Mouse (Mus musculus) olfactory bulb, adult 2 months (tissue): ENCODE data around the gene Pkdcc. TPM values are rescaled to one million over a fixed set of nuclear protein-coding genes. Genes with fewer than 3 reads are reported as not detected.

Source experiments
- H3K27ac ChIP-seq: fragments of 200-500 bp; 2 replicates; pipeline ENCODE4 v1.5.1; 2012; ENCODE audit warnings: low read depth, low read length; ENCODE audit not compliant: insufficient read depth
- H3K4me1 ChIP-seq: fragments of 200-500 bp; 2 replicates; pipeline ENCODE4 v1.6.1; 2012; ENCODE audit warnings: low read length; ENCODE audit not compliant: control insufficient read depth, insufficient read depth
- H3K4me3 ChIP-seq: fragments of 200-500 bp; 2 replicates; pipeline ENCODE4 v1.5.1; 2012; ENCODE audit warnings: mild to moderate bottlenecking, low read depth, low read length, moderate library complexity; ENCODE audit not compliant: insufficient read depth
- CTCF ChIP-seq: fragments of 200-500 bp; IDR thresholded peaks from 2 replicates; pipeline ENCODE4 v1.5.1; 2012; ENCODE audit warnings: low read depth, mild to moderate bottlenecking, low read length, moderate library complexity; ENCODE audit not compliant: insufficient read depth
- POLR2A ChIP-seq: fragments of 200-500 bp; IDR thresholded peaks from 2 replicates; pipeline ENCODE4 v1.6.1; 2012; ENCODE audit warnings: mild to moderate bottlenecking, low read depth, low read length, moderate library complexity; ENCODE audit not compliant: insufficient read depth
- WGBS: fragments of 180-500 bp; shearing (Covaris S2); methylation state at CpG from one replicate; pipeline ENCODE4 v1.1.7; 2018; 5-methylcytosine and 5-hydroxymethylcytosine counted together
- polyA plus RNA-seq: library from polyadenylated mRNA; stranded (reverse); fragments of >200 nt; gene quantifications from 2 replicates; pipeline ENCODE4 v1.2.4, GENCODE M21; 2012; ENCODE audit warnings: low replicate concordance; ENCODE audit not compliant: missing spikeins, insufficient read depth, insufficient read length

Pkdcc gene
- polyA plus RNA-seq, 1 experiment, result not detected

GRCm38 (mm10) chr17:83253051-83253649 lies 38.1 kb downstream of the Pkdcc start:
- Histone ChIP-seq H3K27ac (no peak overlapping the region), H3K4me3 (no peak overlapping the region), H3K4me1 (no peaks in the 10 kb centered on the region)
- TF ChIP-seq CTCF (0 out of 2 replicates have a peak, but pooled peaks have one; percentile 21), POLR2A (no peak)
- WGBS, result 26% methylated on average over 12 of the region's 12 CpGs

- H3K4me1 ChIP-seq, result peaks cover 2% of the 10 kb centered on the region
- no peak overlapping the region for H3K27ac ChIP-seq
- H3K4me3 ChIP-seq, result peak overlapping the region; percentile 22
- TF ChIP-seq CTCF, result no peak
- no peak for TF ChIP-seq POLR2A
- WGBS, result 32% methylated on average over 23 of the region's 23 CpGs
These were observed 52.4 kb downstream of the Pkdcc start for GRCm38 (mm10) chr17:83267202-83268128.

- Histone ChIP-seq H3K4me3 (no peak overlapping the region), H3K4me1 (peaks cover 7% of the 10 kb centered on the region), H3K27ac (no peak overlapping the region)
- TF ChIP-seq POLR2A (no peak), CTCF (no peak)
- WGBS, result 0% methylated on average over 3 of the region's 3 CpGs
These were observed 56.4 kb downstream of the Pkdcc start for GRCm38 (mm10) chr17:83271509-83271908.

GRCm38 (mm10) chr17:83272641-83273040 lies 57.5 kb downstream of the Pkdcc start:
- H3K27ac ChIP-seq, result no peak overlapping the region
- WGBS, result 93% methylated on average over 8 of the region's 8 CpGs
- H3K4me1 ChIP-seq, result peaks cover 13% of the 10 kb centered on the region
- TF ChIP-seq POLR2A (no peak), CTCF (no peak)
- no peak overlapping the region for H3K4me3 ChIP-seq

- no peak overlapping the region for H3K27ac ChIP-seq
- no peak for TF ChIP-seq POLR2A
- TF ChIP-seq CTCF, result no peak
- 62% methylated on average over 9 of the region's 9 CpGs for WGBS
- H3K4me1 ChIP-seq, result peaks cover 17% of the 10 kb centered on the region
- H3K4me3 ChIP-seq, result no peak overlapping the region
These were observed 58.5 kb downstream of the Pkdcc start for GRCm38 (mm10) chr17:83273636-83274035.

- Histone ChIP-seq H3K4me1 (peaks cover 21% of the 10 kb centered on the region), H3K4me3 (no peak overlapping the region), H3K27ac (no peak overlapping the region)
- no peak for TF ChIP-seq POLR2A
- no peak for TF ChIP-seq CTCF
- WGBS, result 54% methylated on average over 4 of the region's 4 CpGs
These were observed 59.0 kb downstream of the Pkdcc start for GRCm38 (mm10) chr17:83274101-83274500.

Other genes starting within 250 kb of the Pkdcc start
- gene Eml4, start 135.6 kb downstream of the Pkdcc start, polyA plus RNA-seq, result not detected in 2 replicates